Mouse (Mus musculus) CH12.LX (cell line): ENCODE results near the gene S1pr3.

ENCODE experiments used
- CTCF ChIP-seq, 2 experiments: IDR thresholded peaks in 1 of 2; conservative IDR thresholded peaks in 1 of 2; 2 replicates each; pipeline ENCODE4 v1.5.1; 2011 to 2012; ENCODE audit warnings: low read depth in 2 of 2, low read length in 2 of 2, improper control_type of control experiment in 1 of 2, inconsistent platforms in 1 of 2, mild to moderate bottlenecking in 1 of 2, moderate library complexity in 1 of 2
- POLR2A ChIP-seq: IDR thresholded peaks from 2 replicates; pipeline ENCODE4 v1.6.1; 2011; ENCODE audit warnings: low read depth, mild to moderate bottlenecking, improper control_type of control experiment, low read length
- RAD21 ChIP-seq: IDR thresholded peaks from 2 replicates; pipeline ENCODE4 v1.6.1; 2011; ENCODE audit warnings: low read depth, mild to moderate bottlenecking, low read length, improper control_type of control experiment, moderate library complexity
- USF1 ChIP-seq: IDR thresholded peaks from 2 replicates; pipeline ENCODE4 v1.6.1; 2014; ENCODE audit warnings: low read depth, mild to moderate bottlenecking, inconsistent platforms, low read length, improper control_type of control experiment

DNA sequence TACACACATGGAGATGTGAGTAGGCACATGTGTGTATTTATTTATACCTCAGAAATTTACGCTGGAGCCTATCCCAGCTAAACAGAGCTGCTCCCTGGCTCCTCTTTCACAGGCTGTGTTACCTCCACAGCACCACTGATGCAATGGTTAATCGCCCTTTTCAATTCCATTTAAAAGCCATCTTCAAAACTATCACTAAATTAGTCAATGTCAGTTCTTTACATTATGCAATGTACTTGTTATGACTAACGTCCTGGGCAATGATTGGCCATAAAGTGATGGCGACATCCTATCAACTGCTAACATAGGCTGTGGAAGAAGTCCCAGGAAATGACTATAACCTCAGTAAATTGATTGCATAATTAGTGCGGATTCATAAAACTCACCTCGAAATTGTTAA lies 26.9 kb upstream of the S1pr3 start:
- TF ChIP-seq CTCF (conservative IDR thresholded peaks at IDR 0.05 in 1 of 2, IDR thresholded peaks at IDR 0.05 in 1 of 2; ENCODE audit: low read depth in 2 of 2, low read length in 2 of 2) (no peak), POLR2A (no peak), RAD21 (no peak), USF1 (no peak)
